Mouse (Mus musculus) gastrocnemius, postnatal 10 days (tissue): ENCODE measurements around the gene Cacnb2. TPM values are rescaled to one million over a fixed set of nuclear protein-coding genes. Genes with fewer than 3 reads are reported as not detected.

Experiments
- DNase-seq: peaks from one replicate; pipeline ENCODE4 v3.0.0; 2021; ENCODE audit warnings: mixed read lengths
- total RNA-seq, 2 experiments: library from RNA; stranded (reverse); gene quantifications; 2 replicates each; pipeline ENCODE4 v1.2.3; 2021

Cacnb2 gene
- total RNA-seq, 2 experiments from 2014 or later = 1.6 to 1.8 TPM

GRCm38 (mm10) chr2:14988451-14988850 is 385.6 kb downstream of the Cacnb2 start:
- DNase-seq = no peak

DNA sequence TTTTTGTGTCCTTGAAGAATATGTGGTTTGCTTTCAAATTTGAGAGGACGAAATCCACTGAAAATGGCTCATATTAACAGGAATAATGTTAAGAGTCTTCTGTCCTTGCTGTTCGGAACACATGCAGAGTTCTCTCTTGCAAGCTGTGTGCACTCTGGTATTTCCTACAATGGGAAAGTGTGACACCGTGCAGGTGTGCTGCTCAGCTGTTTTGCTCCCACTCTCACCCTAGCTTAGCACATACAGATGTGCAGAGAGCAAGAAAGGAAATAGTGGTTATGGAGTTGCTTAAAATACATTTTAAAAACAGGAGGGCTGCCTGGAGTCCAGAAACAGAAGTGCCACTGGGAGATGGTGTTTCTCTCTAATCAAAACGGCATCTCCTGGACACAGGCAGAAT is 386.5 kb downstream of the Cacnb2 start:
- DNase-seq = no peak

DNA sequence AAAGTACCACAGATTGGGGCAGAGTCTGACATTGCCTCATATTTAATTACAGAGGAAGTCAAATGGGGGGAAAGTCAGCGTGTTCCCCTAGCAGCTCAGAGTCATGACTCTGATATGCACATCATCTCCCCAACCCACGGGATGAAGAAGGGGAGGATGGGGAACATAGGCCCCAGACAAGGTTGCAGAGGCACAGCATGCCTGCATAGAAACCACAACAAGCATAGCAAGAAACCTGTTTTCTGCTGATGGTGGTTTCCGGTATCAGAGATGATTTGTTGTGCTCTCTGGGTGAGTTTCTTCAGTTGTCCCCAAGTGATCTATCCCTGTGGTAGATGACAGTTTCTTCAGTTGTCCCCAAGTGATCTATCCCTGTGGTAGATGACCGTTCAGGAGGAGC is 389.6 kb downstream of the Cacnb2 start:
- no peak for DNase-seq

GRCm38 (mm10) chr2:14996036-14996435 is 393.1 kb downstream of the Cacnb2 start:
- DNase-seq = no peak

GRCm38 (mm10) chr2:14997836-14998235 is 394.9 kb downstream of the Cacnb2 start:
- no peak for DNase-seq

- no peak for DNase-seq
Observed at GRCm38 (mm10) chr2:15007531-15007930, 404.6 kb downstream of the Cacnb2 start.

- DNase-seq = no peak
Observed at GRCm38 (mm10) chr2:15008072-15008471, 405.2 kb downstream of the Cacnb2 start.

DNA sequence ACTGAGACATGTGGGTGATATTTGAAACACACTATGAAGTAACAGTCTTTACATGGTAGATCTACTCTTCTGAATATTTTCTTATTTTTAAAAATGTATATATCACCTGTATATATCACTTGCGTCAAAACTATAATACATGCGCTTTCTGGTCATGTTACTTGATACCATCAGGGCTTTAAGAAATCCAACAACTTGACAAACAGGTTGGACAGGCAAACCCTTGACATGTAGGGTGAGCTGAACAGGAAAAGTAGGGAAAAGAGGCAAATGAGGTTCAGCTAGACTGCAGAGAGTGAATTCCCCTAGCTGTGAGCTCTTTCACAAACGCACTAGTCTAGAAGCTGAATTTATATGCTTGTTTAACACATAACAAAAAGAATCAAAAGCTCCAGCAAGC is 423.9 kb downstream of the Cacnb2 start:
- no peak for DNase-seq

DNA sequence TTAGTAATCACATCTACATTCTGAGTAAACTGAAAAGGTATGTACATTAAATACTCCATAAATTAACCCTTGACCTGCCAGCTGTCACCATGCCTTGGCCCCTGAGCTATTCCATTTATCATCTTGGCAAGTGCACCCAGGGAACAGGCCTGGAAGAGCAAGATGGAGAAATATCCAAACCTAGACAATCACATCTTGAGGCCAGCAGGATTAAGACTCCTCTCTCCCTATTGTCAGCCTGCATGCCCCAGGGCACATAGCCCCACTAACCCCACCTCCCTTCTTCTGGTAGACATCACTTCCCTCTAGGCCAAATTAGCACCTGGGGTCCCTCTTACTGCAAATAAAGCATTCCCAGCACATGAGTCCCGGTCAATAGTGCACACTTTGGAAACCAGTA is 424.9 kb downstream of the Cacnb2 start:
- DNase-seq = no peak

Other genes with a start within 250 kb of the Cacnb2 start
- gene Slc39a12, start 214.8 kb upstream of the Cacnb2 start, total RNA-seq = under 1 TPM; 0.70 to 0.75 TPM